Mouse (Mus musculus): ENCODE results near the gene Fes.

The Fes gene

GRCm38 (mm10) chr7:80387633-80388543 lies at the start of gene Fes:
TSS of gene Fes (minus strand) at chr7:80387946.
- peak; percentile 74 to 85 for DNase-seq (ENCODE audit: low spot score in 2 of 2)

GRCm38 (mm10) chr7:80436571-80436970 lies 48.8 kb upstream of the Fes start:
- no peak for DNase-seq (ENCODE audit: low spot score in 2 of 2)

- DNase-seq (ENCODE audit: low spot score in 2 of 2) = no peak
These were observed 47.8 kb upstream of the Fes start for GRCm38 (mm10) chr7:80435594-80435993.

- no peak for DNase-seq (ENCODE audit: low spot score in 2 of 2)
These were observed 41.9 kb upstream of the Fes start for GRCm38 (mm10) chr7:80429661-80430060.

- DNase-seq (ENCODE audit: low spot score in 2 of 2) = no peak
These were observed 40.0 kb upstream of the Fes start for GRCm38 (mm10) chr7:80427730-80428129.

GRCm38 (mm10) chr7:80426363-80426762 lies 38.6 kb upstream of the Fes start:
- peak in 1 of 2 experiments; percentile 41 for DNase-seq (ENCODE audit: low spot score in 2 of 2)

- no peak for DNase-seq (ENCODE audit: low spot score in 2 of 2)
These were observed 37.0 kb upstream of the Fes start for GRCm38 (mm10) chr7:80424722-80425121.

GRCm38 (mm10) chr7:80422759-80423480 lies 35.2 kb upstream of the Fes start:
- DNase-seq (ENCODE audit: low spot score in 2 of 2) = no peak

GRCm38 (mm10) chr7:80421576-80421975 lies 33.8 kb upstream of the Fes start:
- DNase-seq (ENCODE audit: low spot score in 2 of 2) = no peak

GRCm38 (mm10) chr7:80420586-80420985 lies 32.8 kb upstream of the Fes start:
- no peak for DNase-seq (ENCODE audit: low spot score in 2 of 2)

GRCm38 (mm10) chr7:80419278-80419677 lies 31.5 kb upstream of the Fes start:
- DNase-seq (ENCODE audit: low spot score in 2 of 2) = no peak

GRCm38 (mm10) chr7:80418036-80418435 lies 30.3 kb upstream of the Fes start:
- no peak for DNase-seq (ENCODE audit: low spot score in 2 of 2)

GRCm38 (mm10) chr7:80417601-80418000 lies 29.9 kb upstream of the Fes start:
- DNase-seq (ENCODE audit: low spot score in 2 of 2) = no peak

- DNase-seq (ENCODE audit: low spot score in 2 of 2) = no peak
These were observed 29.2 kb upstream of the Fes start for GRCm38 (mm10) chr7:80416969-80417368.

GRCm38 (mm10) chr7:80414303-80414855 lies 26.6 kb upstream of the Fes start:
- no peak for DNase-seq (ENCODE audit: low spot score in 2 of 2)

- no peak for DNase-seq (ENCODE audit: low spot score in 2 of 2)
These were observed 26.0 kb upstream of the Fes start for GRCm38 (mm10) chr7:80413512-80414302.

GRCm38 (mm10) chr7:80412781-80413180 lies 25.0 kb upstream of the Fes start:
- no peak for DNase-seq (ENCODE audit: low spot score in 2 of 2)

GRCm38 (mm10) chr7:80412279-80412678 lies 24.5 kb upstream of the Fes start:
- no peak for DNase-seq (ENCODE audit: low spot score in 2 of 2)

- no peak for DNase-seq (ENCODE audit: low spot score in 2 of 2)
These were observed 22.6 kb upstream of the Fes start for GRCm38 (mm10) chr7:80410380-80410779.

GRCm38 (mm10) chr7:80407712-80408111 lies 20.0 kb upstream of the Fes start:
- no peak for DNase-seq (ENCODE audit: low spot score in 2 of 2)

- no peak for DNase-seq (ENCODE audit: low spot score in 2 of 2)
These were observed 18.4 kb upstream of the Fes start for GRCm38 (mm10) chr7:80406186-80406585.

GRCm38 (mm10) chr7:80405188-80405695 lies 17.5 kb upstream of the Fes start, which contains the start of gene Furin:
TSS of gene Furin (minus strand) at chr7:80405436.
- no peak for DNase-seq (ENCODE audit: low spot score in 2 of 2)
